Mouse (Mus musculus) stomach, embryonic 15.5 days (tissue): ENCODE measurements at regions not wholly inside any gene's neighbourhood (a gene's known extent, or its start where the extent isn't known, plus 50 kb on each side); places are given as distances from the start of the nearest gene placed in this dataset.

Source experiments
- ATAC-seq: fragments of 200-750 bp; cut with Nextera tagmentation; 2 replicates; pipeline ENCODE4 v1.8.0; 2017; ENCODE audit warnings: low read depth, moderate number of reproducible peaks, moderate TSS enrichment; ENCODE audit not compliant: insufficient read depth, low FRiP score
- H3K27ac ChIP-seq: fragments of 300-500 bp; sonication (generic); 2 replicates; pipeline ENCODE4 v1.5.1; 2015; ENCODE audit warnings: mild to moderate bottlenecking, inconsistent platforms
- H3K27me3 ChIP-seq: fragments of 300-500 bp; sonication (generic); replicated peaks from 2 replicates; pipeline ENCODE4 v1.6.1; 2015; ENCODE audit warnings: inconsistent platforms
- H3K36me3 ChIP-seq: fragments of 300-500 bp; sonication (generic); 2 replicates; pipeline ENCODE4 v1.6.1; 2015; ENCODE audit warnings: inconsistent platforms
- H3K4me1 ChIP-seq: fragments of 300-500 bp; sonication (generic); 2 replicates; pipeline ENCODE4 v1.6.1; 2015; ENCODE audit warnings: inconsistent platforms
- H3K4me2 ChIP-seq: fragments of 300-500 bp; sonication (generic); 2 replicates; pipeline ENCODE4 v1.6.1; 2015; ENCODE audit warnings: mild to moderate bottlenecking, inconsistent platforms
- H3K4me3 ChIP-seq: fragments of 300-500 bp; sonication (generic); replicated peaks from 2 replicates; pipeline ENCODE4 v1.5.1; 2015; ENCODE audit warnings: inconsistent platforms
- H3K9ac ChIP-seq: fragments of 300-500 bp; sonication (generic); 2 replicates; pipeline ENCODE4 v1.6.1; 2015; ENCODE audit warnings: inconsistent platforms
- H3K9me3 ChIP-seq: fragments of 300-500 bp; sonication (generic); 2 replicates; pipeline ENCODE4 v1.6.1; 2016; ENCODE audit warnings: inconsistent platforms
- WGBS: fragments of 180-500 bp; shearing (Covaris S2); methylation state at CpG from one replicate; pipeline ENCODE4 v1.1.7; 2015; 5-methylcytosine and 5-hydroxymethylcytosine counted together

DNA sequence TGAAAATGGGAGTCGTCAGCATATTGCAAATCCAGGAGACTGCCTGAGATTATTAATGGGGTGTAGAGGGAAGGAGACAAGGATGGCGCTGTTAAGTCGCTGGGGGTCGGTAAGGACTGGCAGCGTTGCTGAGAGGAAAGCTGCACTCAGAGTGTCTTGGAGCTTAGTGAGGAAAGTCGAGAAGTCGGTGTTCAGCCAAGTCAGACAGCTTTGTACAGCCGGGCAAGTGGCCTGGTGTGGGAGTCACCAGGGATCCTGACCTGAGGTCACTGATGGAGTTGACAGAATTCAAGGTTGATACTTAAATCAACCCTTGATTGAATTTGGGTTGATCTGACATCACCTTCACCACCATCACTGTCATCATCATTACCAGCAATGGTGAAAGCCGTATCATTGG, 175.3 kb downstream of the Slc30a10 start:
- Histone ChIP-seq H3K4me2 (no peak overlapping the region), H3K36me3 (no peaks in the 10 kb centered on the region), H3K4me3 (no peak overlapping the region), H3K9me3 (no peaks in the 10 kb centered on the region), H3K4me1 (no peaks in the 10 kb centered on the region), H3K27ac (no peak overlapping the region), H3K27me3 (no peaks in the 10 kb centered on the region), H3K9ac (no peak overlapping the region)
- 81% methylated on average over 9 of the region's 9 CpGs for whole genome bisulfite sequencing
- no peak for ATAC-seq

GRCm38 (mm10) chr1:185638631-185639030, 184.0 kb downstream of the Slc30a10 start:
- ATAC-seq: no peak
- Histone ChIP-seq H3K4me3 (no peak overlapping the region), H3K4me2 (no peak overlapping the region), H3K27ac (no peak overlapping the region), H3K4me1 (no peaks in the 10 kb centered on the region), H3K9me3 (no peaks in the 10 kb centered on the region), H3K9ac (no peak overlapping the region), H3K36me3 (no peaks in the 10 kb centered on the region), H3K27me3 (no peaks in the 10 kb centered on the region)
- whole genome bisulfite sequencing: 80% methylated on average over 6 of the region's 6 CpGs

GRCm38 (mm10) chr1:185639486-185639885, 184.8 kb downstream of the Slc30a10 start:
- no peak for ATAC-seq
- H3K9ac ChIP-seq: no peak overlapping the region
- no peaks in the 10 kb centered on the region for H3K36me3 ChIP-seq
- no peaks in the 10 kb centered on the region for H3K27me3 ChIP-seq
- H3K9me3 ChIP-seq: no peaks in the 10 kb centered on the region
- H3K27ac ChIP-seq: no peak overlapping the region
- H3K4me2 ChIP-seq: no peak overlapping the region
- no peaks in the 10 kb centered on the region for H3K4me1 ChIP-seq
- WGBS: 83% methylated on average over 1 of the region's 1 CpGs
- H3K4me3 ChIP-seq: no peak overlapping the region

DNA sequence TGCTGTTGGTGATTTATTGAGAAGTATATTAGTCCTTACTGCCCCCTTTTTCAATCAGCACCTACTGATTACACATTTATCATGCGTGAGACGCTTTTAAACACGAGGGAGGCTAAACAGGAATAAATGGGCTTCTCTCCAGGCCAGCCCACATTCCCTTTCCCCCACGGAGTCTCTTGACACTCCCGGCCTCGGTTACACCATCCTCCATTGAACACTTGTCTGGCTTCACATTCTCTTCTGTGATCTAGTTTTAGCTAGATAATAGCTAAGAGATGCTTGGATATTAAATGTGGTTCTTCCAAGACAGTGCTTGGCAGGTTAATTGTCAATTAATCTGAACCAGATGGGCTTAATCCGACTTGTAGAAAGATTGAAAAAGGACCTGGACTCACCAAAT, 189.4 kb downstream of the Slc30a10 start:
- no peak overlapping the region for H3K4me3 ChIP-seq
- no peak overlapping the region for H3K27ac ChIP-seq
- H3K4me1 ChIP-seq: no peaks in the 10 kb centered on the region
- H3K36me3 ChIP-seq: no peaks in the 10 kb centered on the region
- H3K9me3 ChIP-seq: no peaks in the 10 kb centered on the region
- H3K4me2 ChIP-seq: no peak overlapping the region
- no peak for ATAC-seq
- 49% methylated on average over 7 of the region's 7 CpGs for WGBS
- no peak overlapping the region for H3K9ac ChIP-seq
- H3K27me3 ChIP-seq: no peaks in the 10 kb centered on the region

- Histone ChIP-seq H3K4me1 (no peaks in the 10 kb centered on the region), H3K27me3 (no peaks in the 10 kb centered on the region), H3K4me2 (no peak overlapping the region), H3K36me3 (no peaks in the 10 kb centered on the region), H3K27ac (no peak overlapping the region), H3K9ac (no peak overlapping the region), H3K9me3 (no peaks in the 10 kb centered on the region), H3K4me3 (no peak overlapping the region)
- no peak for ATAC-seq
- 81% methylated on average over 6 of the region's 6 CpGs for WGBS
Measured at GRCm38 (mm10) chr1:185648128-185648527, 193.5 kb downstream of the Slc30a10 start.

DNA sequence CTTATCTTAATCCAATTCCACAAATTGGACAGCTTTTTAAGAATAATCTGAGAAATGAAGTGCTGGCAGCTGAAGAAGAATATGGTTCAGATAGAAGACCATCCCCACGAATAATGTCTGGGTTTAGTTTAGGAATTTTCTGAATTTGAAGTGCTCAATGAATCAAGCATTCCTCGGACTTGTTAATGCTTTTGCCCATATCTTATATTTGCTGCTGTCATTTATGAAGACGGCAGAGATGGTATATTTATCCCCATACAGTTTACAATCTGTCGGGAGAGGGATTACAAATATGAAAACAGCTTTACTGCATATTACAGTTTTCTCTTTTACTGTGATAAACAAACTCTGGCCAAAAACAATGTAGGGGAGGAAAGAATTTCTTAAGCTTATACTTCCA, 194.3 kb downstream of the Slc30a10 start:
- H3K27ac ChIP-seq: no peak overlapping the region
- H3K4me1 ChIP-seq: no peaks in the 10 kb centered on the region
- no peak for ATAC-seq
- no peaks in the 10 kb centered on the region for H3K36me3 ChIP-seq
- no peak overlapping the region for H3K4me2 ChIP-seq
- H3K9ac ChIP-seq: no peak overlapping the region
- 54% methylated on average over 4 of the region's 4 CpGs for WGBS
- H3K27me3 ChIP-seq: no peaks in the 10 kb centered on the region
- H3K9me3 ChIP-seq: no peaks in the 10 kb centered on the region
- no peak overlapping the region for H3K4me3 ChIP-seq

- 61% methylated on average over 2 of the region's 2 CpGs for WGBS
- Histone ChIP-seq H3K4me2 (no peak overlapping the region), H3K27ac (no peak overlapping the region), H3K36me3 (no peaks in the 10 kb centered on the region), H3K9me3 (no peaks in the 10 kb centered on the region), H3K4me3 (no peak overlapping the region), H3K9ac (no peak overlapping the region), H3K4me1 (no peaks in the 10 kb centered on the region), H3K27me3 (no peaks in the 10 kb centered on the region)
- ATAC-seq: no peak
Measured at GRCm38 (mm10) chr1:185650926-185651325, 196.3 kb downstream of the Slc30a10 start.

GRCm38 (mm10) chr1:185655021-185655420, 200.4 kb downstream of the Slc30a10 start:
- H3K27ac ChIP-seq: no peak overlapping the region
- H3K4me2 ChIP-seq: no peak overlapping the region
- no peak overlapping the region for H3K9ac ChIP-seq
- WGBS: 83% methylated on average over 7 of the region's 7 CpGs
- no peaks in the 10 kb centered on the region for H3K27me3 ChIP-seq
- H3K36me3 ChIP-seq: no peaks in the 10 kb centered on the region
- no peak for ATAC-seq
- H3K4me1 ChIP-seq: no peaks in the 10 kb centered on the region
- H3K9me3 ChIP-seq: no peaks in the 10 kb centered on the region
- H3K4me3 ChIP-seq: no peak overlapping the region

- no peaks in the 10 kb centered on the region for H3K4me1 ChIP-seq
- no peak overlapping the region for H3K27ac ChIP-seq
- no peaks in the 10 kb centered on the region for H3K9me3 ChIP-seq
- WGBS: 86% methylated on average over 4 of the region's 4 CpGs
- ATAC-seq: no peak
- H3K4me2 ChIP-seq: no peak overlapping the region
- no peaks in the 10 kb centered on the region for H3K27me3 ChIP-seq
- no peaks in the 10 kb centered on the region for H3K36me3 ChIP-seq
- no peak overlapping the region for H3K9ac ChIP-seq
- H3K4me3 ChIP-seq: no peak overlapping the region
Measured at GRCm38 (mm10) chr1:185655461-185655860, 200.8 kb downstream of the Slc30a10 start.

DNA sequence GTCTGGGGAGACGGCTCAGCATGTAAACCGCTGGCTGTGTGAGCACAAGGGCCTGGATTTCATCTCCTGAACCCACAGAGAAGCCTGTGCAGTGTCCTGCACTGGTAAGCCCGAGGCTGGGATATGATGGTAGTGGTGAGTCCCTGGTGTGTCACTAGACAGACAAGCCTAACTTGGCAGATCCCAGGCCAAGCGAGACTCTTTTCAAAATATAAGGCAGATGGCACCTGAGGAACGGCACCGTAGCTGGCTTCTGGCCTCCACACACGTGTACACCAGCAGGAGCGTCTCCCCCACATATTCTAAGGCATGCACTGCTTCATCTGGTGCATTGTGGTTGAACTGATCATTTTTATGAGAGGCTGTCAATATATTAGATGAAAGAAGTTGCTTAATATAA, 202.6 kb downstream of the Slc30a10 start:
- no peak for ATAC-seq
- H3K27ac ChIP-seq: no peak overlapping the region
- H3K36me3 ChIP-seq: no peaks in the 10 kb centered on the region
- H3K9ac ChIP-seq: no peak overlapping the region
- H3K27me3 ChIP-seq: no peaks in the 10 kb centered on the region
- H3K4me1 ChIP-seq: no peaks in the 10 kb centered on the region
- 84% methylated on average over 8 of the region's 8 CpGs for WGBS
- no peaks in the 10 kb centered on the region for H3K9me3 ChIP-seq
- H3K4me3 ChIP-seq: no peak overlapping the region
- no peak overlapping the region for H3K4me2 ChIP-seq

- WGBS: 81% methylated on average over 5 of the region's 5 CpGs
- H3K9ac ChIP-seq: no peak overlapping the region
Measured at GRCm38 (mm10) chr1:185659476-185659875, 204.8 kb downstream of the Slc30a10 start.

DNA sequence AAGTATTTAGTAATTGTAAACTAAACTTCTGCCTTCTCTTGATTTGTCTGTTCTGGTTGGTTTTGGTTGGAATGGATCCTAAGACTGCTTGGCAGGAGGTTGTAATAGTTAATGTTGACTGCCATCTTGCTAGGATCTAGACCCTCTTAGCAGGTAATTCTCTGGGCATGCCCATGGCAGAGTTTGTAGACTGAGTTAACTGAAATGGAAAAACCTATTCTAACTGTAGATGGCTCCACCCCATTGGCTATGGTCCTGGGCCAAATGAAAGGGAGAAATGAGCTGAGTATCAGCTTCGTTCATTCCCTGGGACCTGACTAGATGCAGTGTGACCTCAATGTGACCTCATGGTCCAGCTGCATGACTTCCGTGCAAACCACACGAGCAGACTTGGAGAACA, 207.7 kb downstream of the Slc30a10 start:
- ATAC-seq: no peak
- H3K9ac ChIP-seq: no peak overlapping the region
- no peaks in the 10 kb centered on the region for H3K27me3 ChIP-seq
- H3K4me3 ChIP-seq: no peak overlapping the region
- WGBS: 67% methylated on average over 3 of the region's 3 CpGs
- H3K36me3 ChIP-seq: no peaks in the 10 kb centered on the region
- no peak overlapping the region for H3K4me2 ChIP-seq
- H3K27ac ChIP-seq: no peak overlapping the region
- H3K9me3 ChIP-seq: no peaks in the 10 kb centered on the region
- H3K4me1 ChIP-seq: no peaks in the 10 kb centered on the region

More at GRCm38 (mm10) chr1:185659476-185659875, 204.8 kb downstream of the Slc30a10 start:
- Histone ChIP-seq H3K27me3 (no peaks in the 10 kb centered on the region), H3K27ac (no peak overlapping the region), H3K9me3 (no peaks in the 10 kb centered on the region), H3K4me2 (no peak overlapping the region), H3K4me3 (no peak overlapping the region), H3K36me3 (no peaks in the 10 kb centered on the region), H3K4me1 (no peaks in the 10 kb centered on the region)
- no peak for ATAC-seq

DNA sequence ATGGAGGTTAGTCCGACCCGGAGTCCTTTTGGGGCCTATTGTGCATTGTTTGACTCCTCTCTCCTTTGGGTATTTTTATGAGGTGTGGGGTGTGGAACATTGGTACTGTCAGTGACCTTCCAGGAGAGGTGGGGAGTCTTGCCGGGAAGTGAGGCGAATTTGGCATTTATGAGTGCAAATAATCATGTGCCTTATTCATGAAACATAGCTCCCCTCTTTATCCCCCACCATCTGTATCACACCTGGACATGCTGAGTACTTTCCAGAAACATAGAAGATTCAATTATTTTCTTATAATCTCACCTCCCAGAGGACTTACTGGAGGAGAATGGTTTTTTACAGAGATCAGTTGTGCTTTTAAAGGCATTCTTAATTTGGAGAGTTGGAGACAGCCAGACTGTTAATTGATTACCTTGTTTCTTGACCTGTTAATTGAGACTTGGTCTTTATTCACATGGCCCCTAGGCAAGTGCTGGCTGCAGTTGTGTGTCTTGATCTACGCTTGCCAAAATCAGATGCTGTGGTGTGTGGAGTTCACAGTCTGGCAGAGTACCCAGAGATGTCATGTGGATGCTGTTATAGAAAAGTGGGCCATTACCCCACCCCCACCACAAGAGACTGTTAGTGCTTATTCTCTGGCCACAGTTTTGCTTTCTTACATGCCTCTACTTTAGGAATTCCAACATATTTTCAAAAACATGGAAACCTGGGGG, 215.5 kb downstream of the Slc30a10 start:
- H3K36me3 ChIP-seq: no peaks in the 10 kb centered on the region
- no peak overlapping the region for H3K9ac ChIP-seq
- WGBS: 76% methylated on average over 5 of the region's 5 CpGs
- H3K4me1 ChIP-seq: no peaks in the 10 kb centered on the region
- no peak overlapping the region for H3K4me2 ChIP-seq
- H3K4me3 ChIP-seq: no peak overlapping the region
- no peak for ATAC-seq
- H3K27ac ChIP-seq: no peak overlapping the region
- no peaks in the 10 kb centered on the region for H3K27me3 ChIP-seq
- no peaks in the 10 kb centered on the region for H3K9me3 ChIP-seq
